ENCODE assay signal across 37 mouse cellular contexts in genomic region chr5:75134681-75135080, GRCm38 (mm10). TPM values are rescaled to one million over a fixed set of nuclear protein-coding genes. Genes with fewer than 3 reads are reported as not detected.
"Had no signal": no experiment of that assay in that cellular context is flagged by ENCODE, and none has a peak within 500 bp of the region (broad histone marks: within the 10 kb centered on the region; RNA-seq: fewer than 3 reads in every experiment).

No protein-coding gene starts in this region.

- H3K9me3 ChIP-seq: limb, embryonic 10.5 days; limb, embryonic 12.5 days; limb, embryonic 13.5 days; liver, embryonic 12.5 days; liver, embryonic 13.5 days; liver, embryonic 15.5 days; lung, embryonic 15.5 days; megakaryocyte, embryonic 14.5 days; midbrain, embryonic 10.5 days; midbrain, embryonic 12.5 days; midbrain, embryonic 13.5 days; midbrain, embryonic 15.5 days had no signal

- H3K4me2 ChIP-seq: limb, embryonic 12.5 days; limb, embryonic 13.5 days; limb, embryonic 15.5 days; liver, embryonic 11.5 days; liver, embryonic 12.5 days; liver, embryonic 13.5 days; liver, embryonic 15.5 days; lung, embryonic 14.5 days; lung, embryonic 15.5 days; midbrain, embryonic 11.5 days; midbrain, embryonic 12.5 days; midbrain, embryonic 13.5 days; midbrain, embryonic 15.5 days had no signal

- ATAC-seq: liver, embryonic 12.5 days; liver, postnatal 0 days; lung, postnatal 0 days; midbrain, embryonic 13.5 days; midbrain, embryonic 15.5 days; midbrain, embryonic 16.5 days had no signal

- H3K36me3 ChIP-seq: limb, embryonic 10.5 days; limb, embryonic 12.5 days; limb, embryonic 13.5 days; limb, embryonic 15.5 days; liver, embryonic 12.5 days; liver, embryonic 13.5 days; liver, embryonic 15.5 days; lung, embryonic 15.5 days; midbrain, embryonic 10.5 days; midbrain, embryonic 12.5 days; midbrain, embryonic 13.5 days; midbrain, embryonic 15.5 days had no signal

- H3K9ac ChIP-seq: limb, embryonic 12.5 days; limb, embryonic 13.5 days; limb, embryonic 15.5 days; liver, embryonic 12.5 days; liver, embryonic 13.5 days; liver, embryonic 14.5 days; liver, embryonic 15.5 days; liver, postnatal 0 days; lung, embryonic 14.5 days; lung, embryonic 15.5 days; midbrain, embryonic 12.5 days; midbrain, embryonic 13.5 days; midbrain, embryonic 15.5 days had no signal

- H3K27ac ChIP-seq: left cerebral cortex, adult 2 months; limb, embryonic 10.5 days; limb, embryonic 12.5 days; limb, embryonic 13.5 days; limb, embryonic 15.5 days; liver, embryonic 12.5 days; liver, embryonic 13.5 days; liver, embryonic 14.5 days; liver, embryonic 15.5 days; lung, embryonic 15.5 days; macrophage; midbrain, embryonic 10.5 days; midbrain, embryonic 12.5 days; midbrain, embryonic 13.5 days; midbrain, embryonic 15.5 days had no signal

- H3K27me3 ChIP-seq: limb, embryonic 12.5 days; limb, embryonic 13.5 days; limb, embryonic 15.5 days; liver, embryonic 15.5 days; lung, embryonic 15.5 days had no signal

- H3K4me3 ChIP-seq: left cerebral cortex, adult 2 months; limb, embryonic 10.5 days; limb, embryonic 12.5 days; limb, embryonic 13.5 days; limb, embryonic 15.5 days; liver, embryonic 12.5 days; liver, embryonic 13.5 days; liver, embryonic 15.5 days; lung, embryonic 15.5 days; megakaryocyte, embryonic 14.5 days; midbrain, embryonic 10.5 days; midbrain, embryonic 12.5 days; midbrain, embryonic 13.5 days; midbrain, embryonic 15.5 days; myocyte had no signal

- H3K4me1 ChIP-seq: limb, embryonic 10.5 days; limb, embryonic 12.5 days; liver, embryonic 12.5 days; liver, embryonic 13.5 days; liver, embryonic 15.5 days; lung, embryonic 15.5 days; megakaryocyte, embryonic 14.5 days; midbrain, embryonic 10.5 days; midbrain, embryonic 12.5 days; midbrain, embryonic 13.5 days; midbrain, embryonic 15.5 days had no signal

- DNase-seq: left cerebral cortex, postnatal 4 days; liver; liver, embryonic 13.5 days; liver, postnatal 0 days; lung, adult 18-20 months; lung, adult 2 months; lung, embryonic 14.5 days; lung, postnatal 10 days; lung, postnatal 14 days; lung, postnatal 36 days; lung, postnatal 4 days; midbrain, embryonic 14.5 days had no signal

RNA-seq across cellular contexts. Expression of gene Pdgfra, which starts 17.4 kb away (rescaled TPM):
- polyA plus RNA-seq: macrophage had no signal

RNA-seq across cellular contexts. Expression of gene Gsx2, which starts 59.3 kb away (rescaled TPM):
- polyA plus RNA-seq: limb, embryonic 10.5 days; limb, embryonic 11.5 days; limb, embryonic 12.5 days; limb, embryonic 13.5 days; limb, embryonic 14.5 days; limb, embryonic 15.5 days; liver, adult 2 months; liver, embryonic 11.5 days; liver, embryonic 12.5 days; liver, embryonic 13.5 days; liver, embryonic 14.5 days; liver, embryonic 15.5 days; liver, embryonic 16.5 days; liver, postnatal 0 days; lung, adult 2 months; lung, embryonic 14.5 days; lung, embryonic 15.5 days; lung, embryonic 16.5 days; lung, postnatal 0 days; macrophage; midbrain, embryonic 14.5 days; myocyte had no signal
